Mouse (Mus musculus): ENCODE measurements around the gene Gm48552. TPM values are rescaled to one million over a fixed set of nuclear protein-coding genes. Genes with fewer than 3 reads are reported as not detected.

Gene Gm48552
- polyA plus RNA-seq, 1 experiment from 2014 or later: 1.4 TPM

- no peak for TF ChIP-seq CTCF (IDR thresholded peaks at IDR 0.05; ENCODE audit: low read depth)
- peaks cover 13% of the 10 kb centered on the region; the same call in 1 of the 2 replicates for H3K4me1 ChIP-seq (ENCODE audit: insufficient read depth)
- WGBS: 21% methylated on average over 2 of the region's 2 CpGs
Observed at GRCm38 (mm10) chr10:81429092-81429491, 40.3 kb downstream of the Gm48552 start.

GRCm38 (mm10) chr10:81429605-81430061 is 40.8 kb downstream of the Gm48552 start:
- DNase-seq: peak; percentile 95
- peak overlapping the region; percentile 78 for H3K4me3 ChIP-seq (ENCODE audit: low read depth, low read length)
- no peaks in the 10 kb centered on the region; the same call in 1 of the 2 replicates for H3K27me3 ChIP-seq (ENCODE audit: insufficient read depth, low read length)
- no peaks in the 10 kb centered on the region for H3K9me3 ChIP-seq (ENCODE audit: low read depth, low read length)
- ATAC-seq (ENCODE audit: insufficient read depth): peak; percentile 40
- no peaks in the 10 kb centered on the region for H3K36me3 ChIP-seq (ENCODE audit: insufficient read depth)
- peak overlapping the region; percentile 95 for H3K27ac ChIP-seq (ENCODE audit: low read depth)
- no peak for TF ChIP-seq CTCF (IDR thresholded peaks at IDR 0.05; ENCODE audit: low read depth)
- WGBS: 1% methylated on average over 17 of the region's 20 CpGs
- H3K4me1 ChIP-seq (ENCODE audit: insufficient read depth): peaks cover 9% of the 10 kb centered on the region; the same call in 1 of the 2 replicates
- H3K9ac ChIP-seq: peak overlapping the region; percentile 75
- H3K4me2 ChIP-seq: peak overlapping the region; percentile 92

More at GRCm38 (mm10) chr10:81429092-81429491, 40.3 kb downstream of the Gm48552 start:
- H3K9ac ChIP-seq: no peak overlapping the region
- H3K9me3 ChIP-seq (ENCODE audit: low read depth, low read length): no peaks in the 10 kb centered on the region
- H3K27ac ChIP-seq (ENCODE audit: low read depth): no peak overlapping the region
- H3K4me3 ChIP-seq (ENCODE audit: low read depth, low read length): peak overlapping the region; percentile 78
- no peak for ATAC-seq (ENCODE audit: insufficient read depth)
- peak overlapping the region; percentile 92; the same call in 1 of the 2 replicates for H3K4me2 ChIP-seq
- no peaks in the 10 kb centered on the region for H3K36me3 ChIP-seq (ENCODE audit: insufficient read depth)
- no peaks in the 10 kb centered on the region; the same call in 1 of the 2 replicates for H3K27me3 ChIP-seq (ENCODE audit: insufficient read depth, low read length)
- no peak for DNase-seq

- Histone ChIP-seq H3K27me3 (ENCODE audit: insufficient read depth, low read length) (no peaks in the 10 kb centered on the region; the same call in 1 of the 2 replicates), H3K4me2 (peak overlapping the region; percentile 92), H3K27ac (ENCODE audit: low read depth) (peak overlapping the region; percentile 95), H3K9me3 (ENCODE audit: low read depth, low read length) (no peaks in the 10 kb centered on the region), H3K4me1 (ENCODE audit: insufficient read depth) (peaks cover 9% of the 10 kb centered on the region; the same call in 1 of the 2 replicates), H3K9ac (peak overlapping the region; percentile 75), H3K4me3 (ENCODE audit: low read depth, low read length) (peak overlapping the region; percentile 78), H3K36me3 (ENCODE audit: insufficient read depth) (no peaks in the 10 kb centered on the region)
- WGBS: under 1% methylated on average over 59 of the region's 89 CpGs
- no peak for TF ChIP-seq CTCF (IDR thresholded peaks at IDR 0.05; ENCODE audit: low read depth)
- DNase-seq (peak; percentile 88), ATAC-seq (ENCODE audit: insufficient read depth) (peak; percentile 4; the same call in 1 of the 2 replicates)
Observed at GRCm38 (mm10) chr10:81430141-81430830, 41.5 kb downstream of the Gm48552 start.

- TF ChIP-seq CTCF (IDR thresholded peaks at IDR 0.05; ENCODE audit: low read depth): no peak
- Histone ChIP-seq H3K4me3 (ENCODE audit: low read depth, low read length) (peak overlapping the region; percentile 78), H3K9me3 (ENCODE audit: low read depth, low read length) (no peaks in the 10 kb centered on the region), H3K27me3 (ENCODE audit: insufficient read depth, low read length) (no peaks in the 10 kb centered on the region; the same call in 1 of the 2 replicates), H3K4me2 (peak overlapping the region; percentile 92), H3K9ac (peak overlapping the region; percentile 75), H3K27ac (ENCODE audit: low read depth) (peak overlapping the region; percentile 95), H3K4me1 (ENCODE audit: insufficient read depth) (peaks cover 9% of the 10 kb centered on the region; the same call in 1 of the 2 replicates), H3K36me3 (ENCODE audit: insufficient read depth) (no peaks in the 10 kb centered on the region)
- 1% methylated on average over 56 of the region's 70 CpGs for WGBS
- ATAC-seq (ENCODE audit: insufficient read depth): no peak
- DNase-seq: peak; percentile 58
Observed at GRCm38 (mm10) chr10:81430831-81431525, 42.2 kb downstream of the Gm48552 start.

- Histone ChIP-seq H3K9ac (no peak overlapping the region), H3K27ac (ENCODE audit: low read depth) (no peak overlapping the region), H3K4me2 (peak overlapping the region; percentile 92), H3K4me3 (ENCODE audit: low read depth, low read length) (peak overlapping the region; percentile 78), H3K4me1 (ENCODE audit: insufficient read depth) (peaks cover 9% of the 10 kb centered on the region; the same call in 1 of the 2 replicates), H3K36me3 (ENCODE audit: insufficient read depth) (no peaks in the 10 kb centered on the region), H3K9me3 (ENCODE audit: low read depth, low read length) (no peaks in the 10 kb centered on the region), H3K27me3 (ENCODE audit: insufficient read depth, low read length) (no peaks in the 10 kb centered on the region; the same call in 1 of the 2 replicates)
- no peak for TF ChIP-seq CTCF (IDR thresholded peaks at IDR 0.05; ENCODE audit: low read depth)
- DNase-seq: peak; percentile 49
- ATAC-seq (ENCODE audit: insufficient read depth): no peak
- WGBS: 14% methylated on average over 15 of the region's 15 CpGs
Observed at GRCm38 (mm10) chr10:81431526-81432168, 42.8 kb downstream of the Gm48552 start.

GRCm38 (mm10) chr10:81432169-81432867 is 43.5 kb downstream of the Gm48552 start:
- Histone ChIP-seq H3K27ac (ENCODE audit: low read depth) (no peak overlapping the region), H3K4me1 (ENCODE audit: insufficient read depth) (peaks cover 8% of the 10 kb centered on the region; the same call in 1 of the 2 replicates), H3K9ac (no peak overlapping the region), H3K4me3 (ENCODE audit: low read depth, low read length) (0 out of 2 replicates have a peak overlapping the region, but pooled peaks have one; percentile 20), H3K27me3 (ENCODE audit: insufficient read depth, low read length) (no peaks in the 10 kb centered on the region; the same call in 1 of the 2 replicates), H3K36me3 (ENCODE audit: insufficient read depth) (no peaks in the 10 kb centered on the region), H3K9me3 (ENCODE audit: low read depth, low read length) (no peaks in the 10 kb centered on the region), H3K4me2 (peak overlapping the region; percentile 56)
- WGBS: 61% methylated on average over 21 of the region's 21 CpGs
- DNase-seq (no peak), ATAC-seq (ENCODE audit: insufficient read depth) (no peak)
- 0 out of 2 replicates have a peak, but pooled peaks have one; percentile 11 for TF ChIP-seq CTCF (IDR thresholded peaks at IDR 0.05; ENCODE audit: low read depth)
